Mouse (Mus musculus): Measurements from ENCODE around the gene Cped1.

Gene Cped1

DNA sequence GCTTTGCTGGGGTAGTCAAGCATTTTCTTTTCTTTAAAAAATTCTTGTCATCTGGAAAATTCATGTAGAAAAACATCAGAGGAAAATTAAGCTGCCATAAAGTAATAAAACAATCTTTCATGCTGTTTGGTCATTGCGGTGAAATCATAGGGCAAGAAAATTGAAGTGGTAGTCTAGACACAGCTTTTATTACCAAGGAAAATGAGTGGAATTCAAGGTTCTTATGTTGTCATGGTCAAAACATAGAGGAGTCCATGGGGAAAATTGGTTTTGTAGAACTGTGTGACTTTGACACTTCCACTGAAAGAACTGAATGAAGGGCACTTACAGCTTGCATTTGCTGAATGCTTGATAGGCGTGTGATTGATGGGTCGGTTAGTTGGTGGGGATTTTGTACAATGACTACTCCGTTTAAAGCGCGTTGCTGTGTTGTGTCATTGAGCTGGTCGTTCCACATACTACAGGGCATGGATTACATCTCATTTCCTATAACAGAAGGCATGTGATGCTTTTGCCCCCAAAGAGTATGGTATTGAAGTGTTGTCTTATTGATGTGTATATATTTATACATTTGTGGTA is 93.1 kb downstream of the Cped1 start:
- DNase-seq (ENCODE audit: low read depth, low spot score) = no peak

DNA sequence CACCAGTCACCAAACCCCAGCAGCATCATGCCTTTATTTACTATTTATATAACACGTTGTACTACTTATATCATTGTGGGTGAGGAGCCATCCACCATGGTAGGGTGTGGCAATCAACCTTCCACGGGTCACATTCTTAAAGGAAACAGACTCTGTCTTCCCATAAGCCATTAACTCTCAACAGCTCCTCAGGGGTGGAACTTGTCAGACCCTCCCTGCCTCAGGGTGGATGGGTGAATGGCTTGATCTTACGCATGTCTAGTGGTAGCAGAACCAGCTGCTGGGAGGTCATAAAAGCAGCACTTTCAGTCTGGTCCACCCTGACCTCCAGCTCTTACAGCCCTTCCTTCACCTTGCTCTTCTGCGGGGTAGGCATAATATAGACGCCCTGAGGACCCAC is 100.3 kb downstream of the Cped1 start:
- no peak for DNase-seq (ENCODE audit: low read depth, low spot score)

DNA sequence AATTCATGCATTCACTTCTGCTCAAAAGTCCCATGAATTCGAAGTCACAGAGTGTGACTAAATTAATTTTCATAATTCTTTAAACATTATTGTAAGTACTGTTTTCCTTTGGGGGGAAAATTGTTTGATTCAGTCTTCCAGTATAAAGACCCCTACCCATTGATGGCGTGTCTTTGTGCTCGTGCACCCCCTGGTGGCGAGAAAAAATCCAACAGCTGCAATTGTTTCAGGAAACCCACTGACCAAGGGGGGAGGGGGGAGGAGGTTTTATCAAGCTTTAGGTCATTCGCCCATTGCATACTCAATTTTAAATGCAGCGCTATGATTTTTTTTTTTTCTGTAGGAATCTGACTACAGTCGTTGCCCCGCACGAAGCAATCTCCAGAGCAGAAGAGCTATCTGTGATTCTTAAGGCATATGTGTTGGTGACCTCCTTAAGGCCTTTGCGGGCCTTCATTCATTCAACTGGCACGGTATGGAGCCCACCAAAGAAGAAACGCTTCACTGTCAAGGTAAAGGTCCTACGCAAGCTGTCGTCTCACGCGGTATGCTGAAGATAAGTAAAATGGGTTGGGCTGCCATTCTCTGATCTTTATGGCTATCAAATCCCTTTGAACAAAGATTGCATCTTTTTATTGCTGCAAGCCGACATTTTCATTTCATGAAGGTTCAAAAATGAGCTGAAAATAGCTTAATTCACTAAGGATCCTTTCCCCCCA is 102.8 kb downstream of the Cped1 start:
- peak; percentile 57 for DNase-seq (ENCODE audit: low read depth, low spot score)

GRCm38 (mm10) chr6:22091773-22092172 is 106.1 kb downstream of the Cped1 start:
- no peak for DNase-seq (ENCODE audit: low read depth, low spot score)

DNA sequence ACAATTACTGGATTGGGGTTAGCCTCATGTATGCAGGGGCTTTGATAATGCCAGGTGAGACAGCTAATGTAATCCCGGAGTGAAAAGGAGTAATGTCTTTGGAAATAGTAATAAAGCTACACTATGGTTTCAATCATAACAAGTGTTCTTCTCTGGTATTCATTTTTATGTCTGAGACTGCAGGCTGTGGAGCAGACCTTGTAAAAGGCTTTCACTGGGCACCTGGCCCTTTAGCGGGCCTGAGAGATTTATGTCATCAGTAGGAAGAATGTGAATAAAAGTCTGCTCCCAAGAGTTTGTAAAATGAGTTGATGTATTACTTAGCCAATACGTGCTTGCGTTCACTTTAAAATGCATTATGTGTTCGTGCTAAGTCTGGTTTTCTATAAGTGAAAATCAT is 108.1 kb downstream of the Cped1 start:
- no peak for DNase-seq (ENCODE audit: low read depth, low spot score)

DNA sequence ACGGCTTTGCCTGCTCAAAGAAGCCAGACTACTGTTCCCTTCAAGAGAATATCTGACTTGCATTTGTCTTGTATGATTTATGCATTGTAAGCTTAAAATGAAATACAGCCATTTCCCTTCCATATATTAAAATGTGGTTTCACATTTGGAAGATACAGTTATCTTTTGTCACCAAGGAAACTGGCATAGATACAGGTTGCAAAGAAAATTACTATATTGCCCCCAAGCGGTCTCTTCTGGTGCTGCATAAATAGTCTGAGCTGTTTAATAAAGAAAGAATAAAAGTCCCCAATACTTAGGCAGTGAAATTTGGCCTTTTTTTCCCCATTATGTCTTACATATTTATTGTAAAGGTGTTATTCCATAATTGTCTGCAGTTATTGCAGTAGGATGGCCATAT is 112.0 kb downstream of the Cped1 start:
- DNase-seq (ENCODE audit: low read depth, low spot score) = peak; percentile 27

- no peak for DNase-seq (ENCODE audit: low read depth, low spot score)
Observed at GRCm38 (mm10) chr6:22099832-22100231, 114.1 kb downstream of the Cped1 start.

GRCm38 (mm10) chr6:22101939-22102338 is 116.2 kb downstream of the Cped1 start:
- no peak for DNase-seq (ENCODE audit: low read depth, low spot score)

DNA sequence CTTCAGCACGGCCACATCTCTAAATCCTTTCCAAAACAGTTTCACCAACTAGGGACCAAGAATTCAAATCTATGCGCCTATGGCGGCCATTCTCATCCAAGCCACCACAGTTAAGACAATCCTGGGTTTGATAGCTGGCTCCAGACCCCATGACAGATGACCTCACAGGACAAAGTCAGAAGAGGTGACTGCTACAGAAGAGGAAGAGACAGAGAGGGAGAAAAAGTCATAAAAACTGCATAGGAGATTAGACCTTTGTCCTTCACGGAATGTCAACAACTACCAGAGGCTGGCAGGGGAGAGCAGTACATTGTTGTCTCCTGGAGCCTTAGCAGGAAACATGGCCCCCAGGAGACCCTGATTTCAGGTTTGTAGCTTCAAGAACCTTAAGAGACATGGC is 117.0 kb downstream of the Cped1 start:
- DNase-seq (ENCODE audit: low read depth, low spot score) = no peak

- DNase-seq (ENCODE audit: low read depth, low spot score) = no peak
Observed at GRCm38 (mm10) chr6:22103713-22104112, 118.0 kb downstream of the Cped1 start.

DNA sequence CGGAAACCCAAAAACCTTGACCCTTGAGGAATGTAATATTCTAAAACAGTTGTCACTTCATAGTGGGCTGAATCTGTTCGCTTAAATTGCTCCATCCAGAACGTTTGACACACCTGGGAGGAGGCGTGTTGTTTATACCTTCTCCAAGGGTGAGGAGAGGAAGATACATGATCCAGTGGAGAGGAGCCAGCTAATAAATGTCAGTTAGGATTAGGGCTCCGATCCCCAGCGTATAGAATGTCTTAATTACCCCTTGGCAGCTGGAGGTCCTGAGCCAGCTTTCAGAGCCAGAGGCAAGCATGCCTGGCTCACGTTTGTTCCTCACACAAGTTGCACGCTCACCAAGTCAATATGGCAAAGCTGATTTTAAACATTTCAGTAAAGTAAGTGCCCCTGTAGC is 118.5 kb downstream of the Cped1 start:
- DNase-seq (ENCODE audit: low read depth, low spot score) = no peak

DNA sequence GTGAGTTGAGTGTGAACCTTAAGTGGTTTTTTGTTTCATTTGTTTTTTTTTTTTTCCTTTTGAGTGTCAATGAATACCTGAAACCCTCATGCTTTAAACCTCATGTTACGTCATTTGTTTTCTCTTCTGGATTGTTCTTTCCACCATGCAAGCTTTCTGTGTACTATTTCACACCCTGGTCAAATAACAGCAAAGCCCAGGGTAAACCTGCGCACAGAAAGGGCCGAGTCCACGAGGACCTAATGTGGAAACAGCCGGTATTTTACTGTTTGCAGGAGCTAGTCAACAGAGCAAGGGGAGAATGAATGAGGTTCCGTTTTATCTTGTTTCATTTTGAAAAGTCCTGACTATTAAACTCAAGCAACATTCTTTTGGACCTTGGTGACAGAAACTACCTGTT is 128.4 kb downstream of the Cped1 start:
- DNase-seq (ENCODE audit: low read depth, low spot score) = no peak

DNA sequence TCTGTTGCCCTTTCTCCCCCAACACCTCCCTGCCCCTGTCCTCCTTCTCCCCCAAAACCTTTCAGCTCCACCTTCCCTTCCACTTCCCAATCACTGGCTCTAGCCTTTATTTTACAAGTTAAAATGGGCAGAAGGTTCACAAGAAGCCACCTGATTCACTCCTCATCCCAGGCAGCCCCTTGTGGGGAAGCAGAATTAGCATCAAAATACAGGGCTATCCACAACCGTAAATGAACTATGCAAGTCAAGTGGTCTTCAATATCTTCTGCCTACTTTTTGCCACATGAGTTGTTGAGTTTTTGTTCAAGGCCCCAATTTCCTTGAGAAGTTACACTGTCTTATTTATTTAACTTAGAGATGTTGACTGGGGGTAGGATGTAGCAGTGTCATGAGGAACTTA is 131.0 kb downstream of the Cped1 start:
- DNase-seq (ENCODE audit: low read depth, low spot score) = peak; percentile 15

- peak; percentile 79 for DNase-seq (ENCODE audit: low read depth, low spot score)
Observed at GRCm38 (mm10) chr6:22122080-22122479, 136.4 kb downstream of the Cped1 start.

GRCm38 (mm10) chr6:22122693-22123092 is 137.0 kb downstream of the Cped1 start:
- DNase-seq (ENCODE audit: low read depth, low spot score) = no peak

- no peak for DNase-seq (ENCODE audit: low read depth, low spot score)
Observed at GRCm38 (mm10) chr6:22123332-22123731, 137.6 kb downstream of the Cped1 start.

- peak; percentile 74 for DNase-seq (ENCODE audit: low read depth, low spot score)
Observed at GRCm38 (mm10) chr6:22124575-22125330, 139.0 kb downstream of the Cped1 start.

DNA sequence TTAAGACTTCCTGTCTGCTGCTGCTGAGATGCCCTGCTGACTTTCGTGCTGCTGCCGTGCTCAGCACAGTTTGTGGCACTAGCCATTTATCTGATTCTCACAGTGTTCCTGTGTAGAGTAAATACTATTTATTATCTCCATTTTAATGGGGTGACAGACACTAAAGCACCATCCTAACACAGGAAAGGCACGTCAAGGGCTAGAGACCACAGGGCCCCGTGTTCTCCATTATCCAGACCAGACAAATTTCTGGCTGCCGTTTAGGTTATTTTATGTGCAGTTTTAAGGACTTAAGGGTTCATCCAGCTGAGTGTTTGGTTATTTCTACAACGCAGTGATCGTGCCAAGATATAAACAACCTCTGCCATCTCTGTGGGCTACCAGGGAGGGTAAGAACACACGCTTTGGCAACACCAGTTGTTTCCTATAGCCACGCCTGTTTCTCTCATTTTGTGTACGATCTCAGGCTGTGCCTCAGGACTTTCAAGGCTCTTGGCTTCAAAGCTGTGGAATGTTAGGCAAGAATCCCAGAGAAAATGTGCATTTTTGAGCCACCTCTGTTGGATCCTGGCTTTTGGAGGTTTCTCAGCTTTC is 149.4 kb downstream of the Cped1 start:
- no peak for DNase-seq (ENCODE audit: low read depth, low spot score)

- DNase-seq (ENCODE audit: low read depth, low spot score) = no peak
Observed at GRCm38 (mm10) chr6:22136805-22137204, 151.1 kb downstream of the Cped1 start.

- no peak for DNase-seq (ENCODE audit: low read depth, low spot score)
Observed at GRCm38 (mm10) chr6:22140786-22141185, 155.1 kb downstream of the Cped1 start.

GRCm38 (mm10) chr6:22147236-22147635 is 161.5 kb downstream of the Cped1 start:
- DNase-seq (ENCODE audit: low read depth, low spot score) = no peak

DNA sequence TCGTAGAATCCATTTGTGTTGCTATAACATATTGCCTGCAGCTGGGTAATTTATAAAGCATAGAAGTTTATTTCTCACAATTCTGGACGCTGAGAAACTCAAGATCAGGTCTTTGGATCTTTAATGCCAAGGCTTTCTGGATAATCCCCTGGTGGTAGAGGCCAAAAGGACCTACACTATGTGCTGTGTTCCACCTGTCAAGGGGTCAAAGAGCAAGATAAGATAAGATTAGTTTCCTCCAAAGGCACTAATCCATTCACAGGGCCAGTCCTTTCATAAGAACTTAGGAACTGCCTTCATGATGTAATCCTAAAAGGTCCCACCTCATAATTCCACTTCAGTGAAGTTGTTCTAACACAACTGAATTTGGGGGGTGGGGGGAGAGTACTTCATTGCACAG is 162.8 kb downstream of the Cped1 start:
- no peak for DNase-seq (ENCODE audit: low read depth, low spot score)

Data from R1 (cell line).